Mouse (Mus musculus) A20 (cell line): ENCODE data around the gene Il4i1.
A peak's percentile ranks its signal among the peaks of the same experiment; 100 is the strongest.

ENCODE experiments used
- DNase-seq: peaks from one replicate; pipeline ENCODE4 v3.0.0-alpha.2; 2011; ENCODE audit warnings: low read depth, low spot score

Gene Il4i1

DNA sequence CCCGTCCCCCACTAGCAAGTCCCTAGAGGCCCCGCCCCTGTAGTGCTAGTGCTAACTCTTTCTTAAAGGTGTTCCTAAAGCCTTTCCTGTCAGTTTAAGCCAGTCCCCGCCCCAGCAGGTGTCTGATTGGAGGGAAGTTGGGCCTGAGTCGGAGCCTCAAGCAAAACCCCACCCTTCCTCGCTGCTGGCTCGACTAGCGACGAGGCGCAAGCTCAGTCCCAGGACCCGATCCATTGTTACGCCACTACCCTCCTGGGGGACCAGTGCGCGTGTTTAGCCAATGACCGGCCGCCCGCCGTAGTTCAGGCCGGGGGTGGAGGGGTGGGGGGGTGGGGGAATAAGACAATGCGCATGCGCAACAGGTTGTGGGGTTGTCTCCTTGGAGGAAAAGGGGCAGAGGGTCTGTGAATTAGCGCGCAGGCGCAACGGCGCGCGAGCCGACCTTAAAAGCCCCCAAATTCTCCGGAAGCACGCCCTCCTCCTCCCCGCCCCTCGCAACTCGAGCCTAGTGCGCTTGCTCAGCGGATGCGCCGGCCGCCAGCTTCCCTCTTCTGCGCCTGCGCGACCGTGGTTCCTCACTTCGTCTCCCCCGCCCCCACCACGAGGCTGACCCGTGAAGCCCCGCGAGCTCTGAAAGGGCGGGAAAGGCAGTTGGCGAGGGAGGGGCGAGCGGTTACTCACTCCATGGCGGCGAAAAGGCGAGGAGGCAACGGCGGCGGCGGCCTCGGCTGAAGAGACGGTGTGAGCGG, at the start of gene Il4i1, which contains the start of gene Nup62:
Gene Il4i1, plus strand, starts transcription at position 667 of the 749 bp plus-strand sequence.
Gene Nup62, plus strand, starts transcription at position 368 of the 749 bp plus-strand sequence.
- DNase-seq: peak; percentile 100

DNA sequence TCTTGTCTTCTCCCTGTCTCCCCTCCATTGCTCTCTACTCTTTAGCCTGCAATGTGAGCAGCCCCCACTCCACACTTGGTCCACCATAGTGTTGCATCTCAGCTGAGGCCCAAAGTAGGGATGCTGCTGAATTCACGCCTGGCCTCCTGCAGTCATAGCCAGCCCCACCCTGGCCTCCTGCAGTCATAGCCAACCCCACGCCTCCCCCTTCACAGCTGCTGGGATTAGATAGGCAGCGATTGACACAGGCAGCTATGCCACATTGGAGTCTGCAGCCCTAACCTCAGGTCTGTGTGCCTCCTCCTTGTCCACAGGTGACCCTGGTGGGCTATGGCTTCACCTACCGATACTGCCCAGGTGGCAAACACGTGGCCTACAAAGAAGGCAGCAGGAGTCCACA, 48.1 kb upstream of the Il4i1 start:
- no peak for DNase-seq

DNA sequence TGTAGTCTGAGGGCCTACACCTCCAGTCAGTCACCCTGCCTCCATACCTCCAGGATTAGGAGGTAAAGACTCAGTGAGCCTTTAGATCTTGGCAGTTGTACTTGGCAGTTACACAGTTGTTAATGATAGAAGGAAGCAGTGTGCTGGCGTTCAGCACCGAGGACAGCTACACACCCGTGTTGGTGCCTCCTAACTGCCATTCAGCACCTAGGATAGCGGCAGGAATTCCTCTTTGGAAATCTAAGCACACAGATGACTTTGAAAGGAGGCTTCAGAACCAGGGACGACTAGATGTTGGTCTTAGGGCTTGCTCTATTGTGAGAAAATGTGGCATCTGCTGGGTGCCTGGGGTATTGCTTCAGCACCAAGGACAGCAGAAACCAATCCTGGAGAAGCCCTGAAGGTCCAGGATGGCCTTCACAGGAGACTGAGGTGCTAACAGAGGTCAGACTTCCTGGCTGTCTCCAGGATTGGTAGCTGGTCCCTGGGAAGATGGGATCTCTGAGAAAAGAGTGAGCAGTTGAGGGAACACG, 46.1 kb upstream of the Il4i1 start:
- peak; percentile 48 for DNase-seq

DNA sequence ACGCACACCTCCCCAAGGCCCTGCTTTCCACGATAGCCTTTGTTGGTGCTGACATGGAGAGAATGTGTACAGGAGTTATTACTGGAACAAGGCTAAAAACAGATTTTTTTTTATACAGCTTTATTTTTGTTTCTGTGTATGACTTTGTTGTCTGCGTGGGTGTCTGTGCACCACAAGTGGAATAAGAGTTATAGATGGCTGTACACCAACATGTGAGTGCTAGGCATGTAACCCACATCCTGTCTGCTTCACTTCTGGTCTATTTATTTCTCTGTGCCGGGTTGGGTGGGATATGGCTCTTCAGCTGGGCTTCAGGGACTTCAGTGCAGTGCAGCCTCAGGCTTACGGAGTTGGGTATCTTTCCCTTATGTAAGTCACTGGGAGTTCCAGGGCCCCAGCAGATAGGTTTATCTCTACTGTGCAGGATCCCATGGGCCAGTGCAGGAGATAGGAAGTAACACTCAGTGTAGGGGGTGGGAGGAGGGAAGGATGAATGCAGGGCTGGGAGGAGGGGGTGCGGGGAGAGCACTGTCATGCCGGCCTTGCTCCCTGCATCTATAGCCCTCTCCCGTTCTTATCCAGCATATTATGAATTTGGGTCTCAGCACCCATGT, 43.5 kb upstream of the Il4i1 start:
- no peak for DNase-seq

DNA sequence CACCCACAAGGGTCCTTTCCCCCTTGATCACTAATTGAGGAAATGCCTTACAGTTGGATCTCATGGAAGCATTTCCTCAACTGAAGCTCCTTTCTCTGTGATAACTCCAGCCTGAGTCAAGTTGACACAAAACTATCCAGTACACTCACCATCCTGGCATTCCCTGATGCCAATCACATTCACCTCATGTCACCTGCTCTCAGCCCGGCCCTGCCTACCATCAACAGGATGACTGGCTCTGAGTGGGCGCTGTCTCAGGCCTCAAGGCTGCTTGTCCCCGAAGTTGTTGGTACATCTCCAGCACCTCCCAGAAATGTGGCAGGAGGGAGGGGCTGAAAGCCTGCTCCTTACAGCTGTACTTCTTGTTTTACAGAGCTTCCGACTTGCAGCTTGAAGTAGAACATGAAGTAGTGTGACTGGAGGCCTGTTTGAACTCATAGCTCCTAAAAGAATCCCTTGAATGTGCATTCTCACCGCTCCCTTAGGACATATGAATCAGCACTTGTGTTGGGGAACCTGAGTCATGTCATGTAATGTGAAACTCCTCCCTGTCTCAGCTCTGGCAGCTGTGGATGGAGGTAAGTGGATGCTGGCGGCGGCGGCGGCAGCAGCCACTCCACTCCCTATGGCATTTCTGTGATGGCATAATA, 39.2 kb upstream of the Il4i1 start:
- DNase-seq: no peak

DNA sequence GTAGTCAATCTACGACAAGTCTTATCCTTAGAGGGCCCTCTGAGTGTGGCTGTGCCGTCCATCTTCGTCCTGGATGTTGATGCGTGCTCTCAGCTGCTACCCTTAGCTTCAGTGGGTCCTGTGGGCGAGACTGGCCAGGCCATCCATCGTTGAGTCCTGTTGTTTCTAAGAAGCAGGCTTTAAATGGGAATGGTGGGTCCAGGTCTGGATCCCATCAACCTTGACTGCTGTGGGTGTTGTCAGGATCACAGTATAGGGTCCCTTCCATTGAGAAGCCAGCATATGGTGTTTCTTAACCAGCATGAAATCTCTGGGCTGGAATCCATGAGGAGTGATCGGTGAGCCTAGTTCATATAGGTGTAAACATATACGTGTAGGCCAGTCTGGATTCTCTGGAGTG, 36.1 kb upstream of the Il4i1 start:
- DNase-seq: no peak

DNA sequence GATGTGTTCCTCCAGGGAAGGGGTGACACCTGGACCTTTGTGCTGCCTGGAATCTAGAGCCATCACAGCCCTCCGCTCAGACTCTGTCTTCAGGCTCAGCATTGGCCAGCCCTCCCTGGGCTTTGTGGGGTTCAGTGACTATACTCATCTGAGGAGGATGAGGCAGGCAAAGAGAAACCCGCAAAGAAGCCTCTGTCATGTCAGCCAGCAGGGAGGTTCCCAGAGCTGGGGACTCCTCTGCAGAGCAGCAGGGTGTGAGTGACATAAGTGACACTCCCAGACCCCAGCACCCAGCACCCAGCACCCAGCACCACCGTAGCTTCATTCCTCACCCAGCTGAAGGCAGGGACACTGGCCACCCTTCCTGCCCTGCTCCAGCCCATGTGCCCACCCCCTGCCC, 26.7 kb upstream of the Il4i1 start:
- DNase-seq: no peak

DNA sequence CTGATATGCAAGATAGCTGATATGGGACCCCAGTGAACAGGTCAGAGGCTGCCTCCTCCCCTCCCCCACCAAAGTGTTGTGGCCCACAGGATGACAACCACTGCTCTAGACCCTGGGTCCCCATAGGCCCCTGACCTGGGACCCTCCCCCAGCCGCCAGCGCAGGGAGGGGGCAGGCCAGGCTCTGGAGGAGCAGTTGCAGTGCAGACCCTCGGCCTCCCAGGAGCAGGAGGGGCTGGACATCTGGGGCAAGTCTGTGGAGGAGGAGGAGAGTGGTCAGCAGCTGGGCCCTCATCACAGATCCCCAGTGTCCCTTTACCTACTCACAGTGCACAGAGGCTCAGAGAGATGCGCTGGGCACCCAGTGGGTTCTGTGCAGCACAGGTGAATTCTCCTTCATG, 26.1 kb upstream of the Il4i1 start:
- DNase-seq: no peak

DNA sequence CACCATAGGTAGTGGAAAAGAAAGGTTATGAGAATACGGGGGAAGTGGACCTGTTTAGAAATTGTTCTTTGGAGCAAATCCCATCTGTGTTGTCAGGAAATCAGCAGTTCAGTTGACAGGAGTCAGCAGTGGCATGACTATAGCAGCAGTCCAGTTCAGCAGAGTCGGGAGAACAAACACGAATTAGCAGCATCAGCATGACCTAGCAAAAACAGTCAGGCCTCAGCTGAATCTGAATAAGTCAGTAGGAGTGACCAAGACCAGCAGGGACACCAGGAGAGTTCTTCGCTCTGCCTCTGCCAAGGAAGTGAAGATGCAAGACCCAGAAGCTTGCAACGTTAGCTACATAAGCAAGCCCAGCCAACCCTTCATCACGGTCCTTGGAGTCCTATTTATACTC, 23.4 kb upstream of the Il4i1 start:
- DNase-seq: no peak

DNA sequence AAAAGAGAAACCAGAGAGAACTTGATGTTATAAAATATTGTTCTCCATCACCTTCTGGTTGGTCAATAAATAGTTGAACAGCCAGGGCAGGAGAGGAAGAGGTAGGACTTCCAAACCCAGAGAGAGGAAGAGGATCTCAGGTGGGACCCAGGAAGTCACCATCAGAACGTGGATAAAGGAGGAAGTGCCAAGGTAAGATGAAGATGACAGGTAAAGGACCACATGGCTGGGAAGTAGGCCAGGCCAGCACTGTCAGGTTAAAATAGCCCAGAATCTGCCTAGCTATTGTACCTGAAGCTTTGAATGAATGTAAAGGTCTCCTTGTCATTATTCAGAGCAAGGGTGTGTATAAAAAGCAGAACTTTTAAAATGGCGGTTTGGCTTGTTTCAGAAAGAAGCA, 7.3 kb upstream of the Il4i1 start:
- no peak for DNase-seq

DNA sequence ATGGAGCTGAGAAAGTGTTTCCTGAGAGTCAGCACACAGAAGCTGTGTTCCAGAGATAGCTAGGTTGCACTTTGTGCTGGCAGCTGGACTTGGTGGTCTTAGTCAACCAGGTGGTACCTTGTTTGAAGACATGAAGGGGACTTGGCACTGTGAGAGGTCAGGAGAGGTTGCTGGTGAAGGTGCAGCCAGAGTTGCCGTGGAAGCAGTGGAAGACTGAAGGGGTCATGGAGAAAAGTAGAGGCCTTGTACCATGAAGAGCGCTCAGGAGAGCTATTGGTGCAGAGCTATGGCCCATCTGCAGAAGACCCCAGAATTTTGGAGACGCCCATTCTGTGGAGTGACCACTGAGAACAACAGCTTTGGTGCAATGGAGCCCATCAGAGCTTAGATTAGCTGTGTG, 6.7 kb upstream of the Il4i1 start:
- DNase-seq: no peak

DNA sequence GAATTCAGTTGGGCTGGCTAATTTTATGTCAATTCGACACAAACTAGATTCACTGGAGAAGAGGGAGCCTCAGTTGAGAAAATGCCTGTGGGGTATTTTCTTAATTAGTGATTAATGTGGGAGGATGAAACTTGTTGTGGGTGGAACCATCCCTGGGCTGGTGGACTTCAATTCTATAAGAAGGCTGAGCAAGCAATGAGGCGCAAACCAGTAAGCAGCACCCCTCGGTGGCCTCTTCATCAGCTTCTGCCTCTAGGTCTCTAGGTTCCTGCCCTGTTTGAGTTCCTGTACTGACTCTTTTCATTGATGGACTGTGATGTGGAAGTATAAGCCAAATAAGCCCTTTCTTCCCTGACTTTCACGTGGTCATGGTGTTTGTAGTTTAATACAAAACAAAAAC, 5.8 kb upstream of the Il4i1 start:
- no peak for DNase-seq

DNA sequence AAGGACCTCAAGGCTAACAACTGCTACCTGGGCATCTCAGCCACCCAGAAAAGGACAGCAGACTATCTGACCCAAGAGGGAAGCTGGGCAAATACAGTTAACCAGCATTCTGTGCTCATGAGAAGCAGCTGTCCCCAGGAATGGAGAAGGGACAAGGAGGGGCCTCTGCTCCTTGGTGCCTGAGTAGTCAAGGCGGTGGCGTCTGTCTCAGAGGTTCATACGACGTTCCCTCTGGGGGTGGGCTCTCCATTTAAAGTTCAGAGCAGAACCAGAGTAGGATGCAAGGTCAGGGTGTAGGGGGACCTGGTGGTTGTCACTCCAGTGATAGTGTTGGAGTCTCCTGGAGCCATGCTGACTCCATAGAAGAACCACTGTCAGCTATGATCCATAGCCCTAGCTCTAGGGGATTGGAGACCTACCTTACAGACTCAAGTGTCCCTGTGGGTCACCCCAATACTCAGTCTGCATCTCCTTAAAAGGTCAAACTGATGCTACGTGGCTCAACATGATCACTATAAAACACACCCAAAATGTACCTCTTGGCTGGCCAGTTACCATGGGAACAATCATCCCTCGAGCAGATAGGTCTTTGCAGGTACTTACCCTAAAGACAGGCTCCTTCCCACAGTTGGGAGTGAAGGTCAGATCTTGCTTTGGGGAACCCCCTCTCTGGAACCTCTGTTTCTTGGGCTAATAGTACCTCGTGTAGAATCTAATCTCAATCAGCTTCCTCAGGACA, 5.2 kb upstream of the Il4i1 start:
- no peak for DNase-seq

DNA sequence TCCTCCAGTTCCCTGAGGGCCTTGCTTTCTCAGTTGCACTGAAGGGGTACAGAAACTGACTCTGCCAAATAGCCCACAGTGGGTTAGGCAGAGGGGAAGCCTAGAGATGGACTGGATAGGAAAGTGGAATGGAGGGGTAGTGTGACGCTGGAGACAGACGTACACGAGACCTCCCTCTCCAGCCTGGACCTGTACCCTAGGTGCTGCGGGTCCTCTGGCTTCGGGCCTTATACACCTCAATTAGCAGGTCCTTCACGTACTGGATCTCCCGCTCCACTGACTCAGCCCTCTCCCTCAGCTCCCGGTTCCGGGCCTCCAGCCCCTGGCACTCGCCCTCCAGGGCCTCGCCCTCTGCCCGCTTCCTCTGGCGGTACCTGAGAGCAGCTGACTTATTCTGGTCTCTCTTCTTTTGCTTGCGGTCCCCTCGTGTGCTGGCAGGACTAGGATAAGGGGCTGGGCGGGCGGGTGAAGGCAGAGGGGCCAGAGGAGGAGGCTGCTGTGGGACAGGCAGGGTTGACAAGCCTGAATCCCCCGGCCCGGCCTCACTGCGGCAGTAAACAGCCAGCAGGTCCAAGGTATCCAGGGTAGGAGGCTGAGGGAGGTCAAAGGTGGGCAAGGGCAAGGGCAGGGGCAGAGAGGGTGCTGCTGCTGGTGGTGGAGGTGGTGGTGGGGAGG, 3.4 kb upstream of the Il4i1 start:
- DNase-seq: no peak

DNA sequence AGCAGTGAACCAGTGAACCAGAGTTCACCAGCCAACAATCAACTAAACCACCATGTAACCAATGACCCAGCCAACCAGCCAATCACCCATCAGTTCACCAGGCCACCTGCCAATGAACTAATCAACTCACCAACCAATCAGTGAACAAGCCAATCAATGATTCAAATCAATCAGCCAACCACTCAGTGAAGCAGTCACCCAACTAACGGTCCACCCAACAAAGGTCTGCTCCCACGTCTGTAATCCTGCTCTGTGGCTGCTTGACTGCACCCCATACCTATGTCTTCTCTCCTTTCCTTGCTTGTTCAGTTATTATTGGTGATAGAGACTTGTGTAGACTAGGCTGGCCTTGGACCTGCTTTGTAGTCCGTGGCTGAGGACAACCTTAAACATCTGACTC, 2.2 kb upstream of the Il4i1 start:
- no peak for DNase-seq

DNA sequence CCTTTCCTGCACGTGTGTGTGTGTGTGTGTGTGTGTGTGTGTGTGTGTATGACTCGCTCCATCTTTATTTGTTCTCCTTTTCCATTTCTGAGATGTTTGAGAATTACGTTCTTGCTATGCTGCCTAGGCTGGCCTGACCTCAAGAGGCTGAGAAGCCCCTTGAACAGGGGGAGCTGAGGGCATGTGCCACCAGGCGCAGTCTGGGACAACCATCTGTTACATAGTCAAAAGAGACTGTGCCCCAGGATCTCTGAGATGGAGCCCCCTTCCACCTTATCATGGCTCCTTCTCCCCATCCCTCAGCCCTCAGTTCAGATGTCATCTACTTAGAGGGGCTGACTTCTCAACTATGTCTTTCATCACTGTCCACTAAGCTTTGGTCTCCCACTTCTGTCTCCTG, 1.8 kb upstream of the Il4i1 start:
- no peak for DNase-seq

DNA sequence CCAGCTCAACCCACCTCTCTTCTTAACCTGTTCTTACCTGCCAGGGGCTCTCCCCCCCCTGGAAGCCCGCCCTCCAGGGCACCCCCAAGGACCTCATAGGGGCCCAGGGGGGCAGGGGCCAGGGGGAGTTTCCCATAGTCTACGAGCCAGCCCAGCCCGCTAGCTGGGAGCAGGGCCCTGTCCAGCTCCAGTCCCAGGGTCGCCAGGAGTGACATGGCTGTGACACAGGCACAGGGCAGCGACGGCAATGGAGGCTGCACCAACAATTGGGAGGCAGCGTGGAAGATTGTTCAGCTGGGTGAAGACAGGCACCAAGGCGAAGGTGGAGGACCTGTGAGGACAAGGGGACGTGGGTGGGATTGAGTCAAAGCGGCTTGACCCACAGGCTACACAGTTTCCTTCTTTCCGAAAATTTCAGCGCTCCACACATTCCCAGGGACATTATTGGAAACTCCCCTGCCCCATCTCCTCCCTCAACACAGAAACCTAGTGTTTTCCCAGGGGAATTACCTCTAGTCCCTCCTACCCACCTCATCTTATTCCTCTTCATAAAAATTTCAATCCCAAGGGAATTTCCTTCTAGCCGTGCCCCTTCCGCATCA, 1.1 kb upstream of the Il4i1 start:
- DNase-seq: no peak

DNA sequence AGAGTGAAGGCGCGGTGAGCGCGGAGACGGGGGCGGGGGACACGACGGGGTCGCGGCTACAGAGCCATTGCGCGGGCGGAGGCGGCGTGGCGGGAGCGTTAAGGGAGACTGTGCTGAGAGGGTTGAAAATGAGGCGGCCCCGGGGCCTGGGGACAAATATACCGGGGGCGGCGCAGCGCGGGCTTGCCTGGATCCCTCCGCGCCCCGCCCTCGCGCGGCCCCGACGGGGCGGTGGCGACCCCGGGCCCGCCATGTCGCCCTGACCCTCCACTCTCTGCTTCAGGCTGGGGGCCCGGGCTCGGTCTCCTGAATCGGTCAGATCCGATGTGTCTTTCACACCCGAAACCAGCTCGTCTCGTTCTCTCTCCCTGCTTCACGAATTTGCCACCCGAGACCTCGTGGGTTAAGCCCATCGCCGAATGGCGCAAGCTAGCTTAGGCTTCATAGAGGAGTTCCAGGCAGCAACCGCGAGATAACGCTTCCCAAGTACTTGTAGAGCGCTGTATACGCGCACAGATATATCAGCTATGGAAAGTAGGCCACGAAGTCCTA, 359 bp downstream of the Il4i1 start, which contains the start of gene Atf5:
Gene Atf5, minus strand, starts transcription at position 189 of the 552 bp plus-strand sequence.
- peak; percentile 75 for DNase-seq

DNA sequence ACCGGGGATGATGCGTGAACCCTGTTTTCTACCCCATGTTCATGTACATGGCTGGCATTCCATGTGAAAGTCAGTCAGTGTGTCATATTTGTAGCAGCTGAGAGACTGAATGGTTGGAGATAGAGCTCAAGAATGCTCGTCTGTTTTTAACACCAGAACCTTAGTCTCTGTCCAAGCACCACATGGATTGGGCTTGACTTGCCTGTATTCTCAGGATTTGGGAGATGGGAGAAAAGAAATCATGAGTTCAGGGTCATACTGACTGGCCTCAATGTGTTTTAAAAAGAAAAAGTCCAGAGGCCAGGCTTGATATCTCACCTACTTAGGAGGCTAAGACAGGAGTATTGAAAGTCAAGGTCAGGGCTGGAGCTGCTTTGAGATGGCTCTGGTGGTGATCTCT, 1.3 kb downstream of the Il4i1 start:
- DNase-seq: no peak

DNA sequence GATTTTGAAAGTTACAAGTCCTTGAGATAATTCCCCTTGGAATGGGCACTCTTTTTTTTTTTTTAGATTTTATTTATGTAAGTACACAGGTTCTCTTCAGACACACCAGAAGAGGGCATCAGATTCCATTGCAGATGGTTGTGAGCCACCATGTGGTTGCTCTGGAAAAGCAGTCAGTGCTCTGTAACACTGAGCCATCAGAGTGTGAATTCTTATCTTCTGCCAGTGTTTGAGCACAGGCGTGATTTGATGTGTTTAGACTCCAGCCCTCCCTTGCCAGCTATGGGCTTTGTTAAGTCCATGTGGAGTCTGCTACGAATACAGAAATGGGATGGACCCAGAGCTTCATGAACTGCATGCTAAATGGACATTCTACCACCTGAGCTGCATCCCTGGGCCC, 2.0 kb downstream of the Il4i1 start:
- peak; percentile 44 for DNase-seq
